Mouse (Mus musculus) cerebellum, adult 9-11 months (tissue): Measurements from ENCODE around the gene Lpcat2.
"Not testable (repeated sequence)": the region's sequence is repeated elsewhere in the genome, so short reads cannot be mapped to it uniquely, and the experiment has no call there.

ENCODE experiments used
- DNase-seq: peaks from one replicate; pipeline ENCODE4 v3.0.0; 2022

The Lpcat2 gene

DNA sequence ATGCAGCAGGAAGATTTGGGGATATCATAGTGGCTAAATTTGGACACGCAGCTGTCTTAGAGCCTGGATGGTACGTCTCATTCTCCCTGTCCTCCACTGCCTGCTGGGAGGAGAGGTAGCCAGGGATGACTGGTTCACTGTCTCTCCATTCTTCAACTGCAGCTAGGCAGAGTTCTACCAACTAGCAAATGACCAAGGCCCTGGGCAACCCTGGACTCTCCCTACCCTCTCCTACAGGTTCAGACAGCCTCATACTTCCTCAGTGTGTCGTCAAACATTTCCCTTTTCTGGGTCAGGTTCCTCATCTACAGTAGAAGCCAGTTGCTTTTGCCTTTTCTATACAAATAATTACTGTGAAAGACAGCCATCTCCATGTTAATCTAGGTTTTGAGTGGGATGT is 466 bp upstream of the Lpcat2 start:
- no peak for DNase-seq

DNA sequence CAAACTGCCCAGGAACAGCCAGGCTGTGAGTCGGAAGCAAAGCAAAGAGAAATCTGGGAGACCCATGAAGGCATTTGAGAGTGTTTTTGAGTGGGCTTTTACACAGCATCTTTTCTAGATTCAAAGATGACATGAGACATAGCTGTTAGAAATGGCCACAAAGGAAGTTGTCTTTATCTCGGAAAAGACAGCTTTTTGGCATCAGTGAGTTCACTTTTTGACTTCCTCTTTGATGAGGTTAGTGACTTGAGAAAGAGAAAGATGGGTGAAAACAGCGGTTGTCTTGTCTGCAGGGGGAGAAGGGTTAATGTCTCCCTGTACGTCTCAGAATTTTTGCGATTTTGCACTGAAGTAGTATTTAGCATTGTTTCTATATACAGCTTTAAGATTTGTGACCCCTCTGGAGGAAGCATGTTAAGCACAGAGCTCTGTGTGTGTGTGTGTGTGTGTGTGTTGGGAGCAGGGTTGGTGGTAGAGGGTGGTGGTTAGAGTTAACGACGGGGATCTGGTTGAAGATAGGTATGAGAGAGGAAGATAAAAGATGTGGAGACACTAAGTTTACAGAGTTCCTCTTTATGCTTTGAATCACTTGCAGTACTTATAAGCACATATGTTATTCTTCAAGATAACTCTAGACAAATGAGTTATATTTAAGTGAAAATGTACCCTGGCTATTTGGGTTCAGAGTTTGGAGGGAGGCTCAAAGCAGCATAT is 1.3 kb downstream of the Lpcat2 start:
- no peak for DNase-seq

DNA sequence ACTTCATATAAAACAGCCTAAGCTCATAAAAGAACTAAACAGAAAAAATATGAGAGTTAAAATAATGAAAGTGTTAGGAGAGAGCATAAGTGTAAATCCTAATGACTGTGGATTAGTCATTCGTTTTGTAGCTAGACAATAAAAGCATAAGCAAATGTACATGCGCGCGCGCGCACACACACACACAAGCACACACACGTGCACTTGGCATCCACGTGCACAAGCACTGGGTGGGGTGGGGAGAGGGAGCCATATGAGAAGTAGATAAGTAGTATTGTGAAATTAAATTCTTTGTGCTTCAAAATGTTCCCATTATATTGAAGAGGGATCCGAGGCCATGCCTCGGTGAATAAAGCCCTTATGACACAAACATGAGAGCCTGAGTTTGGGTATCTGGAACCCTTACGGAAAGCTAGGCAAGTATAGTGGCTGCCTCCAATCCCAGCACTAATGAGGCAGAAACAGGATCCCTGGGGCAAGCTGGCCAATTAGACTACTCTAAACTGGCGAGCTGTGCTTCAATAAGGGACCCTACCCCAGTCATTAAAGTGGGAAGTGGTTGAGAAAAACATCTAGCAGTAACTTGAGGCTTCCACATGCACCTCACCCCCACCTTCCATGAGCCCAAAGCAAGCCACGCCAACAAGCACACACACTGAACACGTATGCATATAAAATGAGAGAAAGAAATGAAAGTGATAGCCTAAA is 3.5 kb downstream of the Lpcat2 start:
- no peak for DNase-seq

DNA sequence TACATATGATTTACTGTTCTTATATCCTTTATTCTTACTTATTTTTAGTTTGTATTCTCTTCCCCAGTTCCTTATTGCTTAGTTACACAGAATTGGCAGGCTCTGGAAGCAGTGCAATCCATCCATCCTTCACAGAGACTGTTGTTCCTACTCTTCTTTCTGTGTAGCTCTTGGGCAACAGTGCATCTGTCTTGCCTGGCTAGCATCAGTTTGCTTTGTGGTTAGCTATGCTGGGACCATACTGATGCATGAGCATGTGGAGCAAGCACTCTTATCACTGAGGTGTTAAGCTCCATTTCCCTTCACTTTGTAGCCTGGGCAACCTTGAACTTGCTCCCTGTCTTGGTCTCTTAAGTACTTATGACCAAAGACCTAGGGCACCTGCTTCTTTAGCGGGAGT is 6.8 kb downstream of the Lpcat2 start:
- no peak for DNase-seq

DNA sequence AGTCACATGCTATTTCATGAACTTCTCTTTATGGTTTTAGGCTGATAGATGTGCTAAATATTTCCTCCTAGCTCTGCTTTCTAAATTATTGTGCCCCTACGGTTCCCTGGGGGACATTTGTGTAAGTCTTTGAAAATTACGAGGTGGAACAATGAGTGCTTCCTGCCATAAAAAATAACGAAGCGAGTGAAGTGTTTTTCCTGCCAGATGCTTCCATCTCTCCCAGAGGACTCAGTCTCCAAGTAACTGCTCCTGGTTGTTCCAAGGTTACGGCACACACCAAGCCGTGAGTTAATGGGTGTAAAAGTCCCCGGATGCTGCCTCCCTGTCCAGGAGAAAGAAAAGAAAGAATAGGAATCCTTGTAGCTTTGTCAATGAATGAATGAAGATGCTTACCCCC is 15.1 kb downstream of the Lpcat2 start:
- DNase-seq = no peak

DNA sequence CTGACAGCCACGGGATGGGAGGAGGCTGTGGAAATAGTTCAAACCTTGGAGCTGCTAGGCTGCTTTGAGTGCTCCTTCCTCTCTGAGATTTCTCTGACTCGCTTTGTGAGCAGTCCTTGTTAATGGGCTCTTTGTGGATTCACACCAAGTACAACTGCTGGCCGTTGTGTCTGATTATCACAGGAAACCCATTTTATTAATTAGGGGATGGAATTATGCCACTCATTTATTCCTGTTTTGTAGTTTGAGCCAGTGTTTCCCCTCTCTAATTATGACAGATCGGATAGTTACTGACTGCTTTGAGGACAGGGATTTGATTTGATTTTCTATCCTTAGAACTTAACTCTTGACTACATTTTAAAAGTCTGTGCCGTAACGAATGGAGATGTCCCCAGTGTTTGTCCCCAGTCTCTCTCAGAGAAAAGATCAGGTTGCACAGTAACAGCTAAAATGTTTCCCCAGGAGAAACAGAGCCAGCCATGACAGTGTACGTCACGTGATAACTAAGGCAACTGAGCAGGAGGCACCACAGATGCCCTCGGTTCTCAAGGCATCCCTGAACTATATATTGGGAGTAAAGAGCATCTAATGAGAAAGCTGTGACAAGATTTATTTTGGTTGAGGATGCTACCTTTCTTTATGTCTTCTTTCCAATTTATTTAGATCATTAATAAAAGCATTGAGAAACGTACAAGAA is 17.1 kb downstream of the Lpcat2 start:
- no peak for DNase-seq

DNA sequence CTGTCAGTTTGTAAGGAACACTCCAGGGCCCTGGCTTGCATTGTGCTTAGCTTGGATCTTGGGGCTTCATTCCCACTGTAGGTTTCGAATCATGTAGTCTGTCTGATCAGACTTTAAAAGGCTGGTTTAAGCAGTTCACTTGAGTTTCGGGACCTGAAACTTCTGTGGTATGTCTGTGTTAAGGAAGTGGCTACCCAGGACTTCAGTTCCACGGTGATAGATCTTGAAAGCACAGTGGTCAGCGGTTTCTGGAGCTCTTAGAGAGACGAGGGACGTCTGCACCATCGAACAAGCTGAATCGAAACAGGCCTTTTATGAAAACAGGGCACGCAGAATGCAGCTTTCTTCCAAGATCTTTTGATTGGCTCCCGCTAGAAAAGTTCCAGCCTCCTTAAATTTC is 20.7 kb downstream of the Lpcat2 start:
- no peak for DNase-seq

DNA sequence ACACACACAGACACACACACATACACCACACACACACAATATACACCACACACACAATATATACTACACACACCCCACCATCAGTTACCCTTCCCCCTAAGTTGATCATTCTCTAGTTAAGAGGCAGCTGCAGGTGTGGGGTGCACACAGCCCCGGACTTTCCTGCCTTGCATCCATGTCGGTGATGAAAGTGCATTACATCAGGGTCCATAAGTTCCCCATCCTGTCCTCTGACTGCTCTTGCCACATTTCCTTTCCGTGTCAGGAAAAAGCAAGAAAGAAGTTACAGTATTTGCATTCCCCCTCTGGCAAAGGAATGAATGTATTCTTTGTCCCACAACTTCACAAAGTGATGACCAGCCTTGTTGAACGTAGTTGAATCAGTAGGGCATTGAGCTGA is 26.1 kb downstream of the Lpcat2 start:
- no peak for DNase-seq

DNA sequence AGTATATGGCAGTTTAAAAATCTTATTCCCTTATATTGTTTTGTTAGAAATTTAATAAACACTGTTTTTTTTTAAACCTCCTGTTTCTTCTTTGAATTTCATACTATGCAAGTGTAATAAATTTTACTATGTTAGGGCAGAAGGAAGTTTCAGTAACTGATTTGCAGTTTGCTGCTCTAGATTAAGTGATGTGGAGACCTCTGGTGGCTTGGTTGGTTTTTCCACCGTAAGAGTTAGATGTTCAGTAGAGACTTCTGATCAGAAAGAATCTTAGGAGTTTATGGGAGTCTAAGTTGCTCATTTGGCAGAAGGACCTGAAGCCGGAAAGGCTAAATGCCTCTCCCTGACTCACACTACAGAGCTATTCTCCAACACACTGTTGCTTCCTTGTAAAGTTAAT is 28.6 kb downstream of the Lpcat2 start:
- no peak for DNase-seq

DNA sequence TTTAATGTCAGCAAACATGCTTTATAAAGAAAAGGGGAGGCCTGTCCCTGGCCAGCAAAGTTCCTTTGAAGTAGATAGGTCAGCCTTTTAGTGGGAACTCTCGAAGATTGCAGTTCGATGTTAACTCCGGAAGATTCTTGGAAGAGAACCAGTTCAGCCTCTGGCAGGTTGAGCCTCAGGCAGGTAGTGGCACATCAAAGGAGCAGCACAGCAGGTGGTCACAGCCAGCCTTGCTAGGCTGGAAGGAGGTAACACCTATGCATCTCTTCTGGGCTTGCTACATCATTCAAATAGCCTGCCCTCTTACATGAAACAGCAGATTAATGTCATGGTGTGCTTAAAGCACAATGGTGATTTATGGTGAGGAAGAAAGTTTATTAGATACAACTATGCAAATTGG is 37.1 kb downstream of the Lpcat2 start:
- DNase-seq = not testable (repeated sequence)

DNA sequence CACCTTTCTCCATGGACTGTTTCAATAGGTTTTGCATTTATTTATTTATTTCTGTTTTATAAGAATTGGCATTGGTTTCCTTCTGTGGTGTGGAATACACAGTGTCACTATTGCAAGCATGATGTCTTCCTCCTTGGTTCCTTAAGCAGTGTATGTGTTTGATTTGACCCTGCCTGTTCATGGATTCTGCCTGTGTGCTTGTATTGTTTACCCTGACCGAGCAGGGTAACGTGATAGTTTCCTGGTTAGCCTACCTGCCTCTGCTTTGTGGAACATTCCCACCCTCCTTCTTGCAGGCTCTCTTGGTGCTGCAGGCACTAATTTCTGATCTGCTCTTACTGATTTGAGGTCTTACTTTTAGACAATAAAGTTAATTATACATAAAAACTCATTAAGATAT is 38.7 kb downstream of the Lpcat2 start:
- DNase-seq = no peak

DNA sequence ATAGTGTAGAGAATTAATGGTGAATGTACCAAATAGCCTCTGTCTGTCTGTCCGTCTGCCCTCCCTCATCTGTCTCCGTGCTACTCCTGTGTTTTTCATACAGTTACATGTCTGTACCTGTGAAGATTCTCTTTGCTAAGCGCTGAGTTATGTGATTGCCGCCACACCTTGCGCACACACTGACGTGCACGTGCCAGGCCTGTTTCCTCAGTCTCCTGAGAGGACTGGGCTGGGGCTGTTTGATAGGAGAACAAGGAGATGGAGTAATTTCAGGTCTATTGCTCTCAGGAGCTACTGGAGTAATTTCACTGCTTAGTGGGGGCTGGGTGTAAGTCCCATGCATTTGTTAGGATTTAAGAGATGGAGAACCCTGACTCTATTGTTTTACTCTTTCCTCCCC is 39.9 kb downstream of the Lpcat2 start:
- no peak for DNase-seq

DNA sequence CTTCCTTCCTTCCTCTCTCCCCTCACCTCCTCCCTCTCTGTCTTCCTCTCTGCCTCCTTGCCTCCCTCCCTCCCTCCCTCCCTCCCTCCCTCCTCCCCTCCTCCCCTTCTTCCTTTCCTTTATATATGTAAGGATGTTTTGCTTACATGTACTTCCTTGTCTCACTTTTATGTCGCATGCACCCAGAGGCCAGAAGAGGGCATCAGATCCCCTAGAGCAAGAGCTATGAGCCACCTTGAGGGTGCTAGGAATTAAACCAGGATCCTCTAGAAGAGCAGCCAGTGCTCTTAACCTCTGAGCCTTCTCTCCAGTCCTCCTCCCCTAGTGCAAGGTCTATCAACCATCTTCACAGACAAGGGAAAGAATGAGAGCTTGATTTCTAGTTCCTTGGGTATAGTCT is 40.9 kb downstream of the Lpcat2 start:
- DNase-seq = no peak

DNA sequence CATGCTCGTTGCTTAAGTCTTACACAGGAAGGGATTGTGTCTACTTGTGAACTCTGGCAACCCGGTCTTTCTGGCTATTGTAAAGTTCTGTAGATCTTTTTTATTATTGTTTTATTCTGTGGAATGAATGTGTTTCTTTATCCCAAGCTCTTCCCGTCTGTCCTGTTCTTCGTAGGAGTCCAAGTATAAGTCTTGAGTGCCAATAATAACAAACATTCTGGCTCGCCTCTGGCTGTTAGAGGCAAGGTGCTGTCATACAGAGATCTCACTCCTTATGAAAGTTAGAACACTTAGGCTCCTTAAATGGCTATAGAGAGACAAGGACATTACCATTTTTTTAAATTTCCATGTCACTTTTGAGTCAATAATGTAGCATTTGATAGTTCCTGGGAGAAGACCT is 41.5 kb downstream of the Lpcat2 start:
- no peak for DNase-seq

DNA sequence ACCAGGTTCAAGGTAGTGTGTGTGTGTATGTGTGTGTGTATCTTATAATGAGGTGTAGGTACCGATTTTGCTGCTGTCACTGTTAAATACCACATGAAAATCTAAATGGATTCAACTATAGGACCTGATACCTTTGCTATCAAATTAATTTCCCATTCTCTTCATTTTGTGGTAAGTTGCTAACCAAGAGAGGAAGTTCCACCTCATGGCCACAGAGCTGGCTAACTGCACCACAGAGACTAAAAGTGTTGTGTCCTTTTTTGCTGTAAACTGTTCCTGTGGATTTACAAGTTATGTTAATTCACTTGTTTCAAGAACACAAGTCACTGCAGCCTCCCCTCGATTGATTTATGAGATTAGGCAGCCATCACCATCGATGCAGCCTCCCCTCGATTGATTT is 42.7 kb downstream of the Lpcat2 start:
- no peak for DNase-seq

DNA sequence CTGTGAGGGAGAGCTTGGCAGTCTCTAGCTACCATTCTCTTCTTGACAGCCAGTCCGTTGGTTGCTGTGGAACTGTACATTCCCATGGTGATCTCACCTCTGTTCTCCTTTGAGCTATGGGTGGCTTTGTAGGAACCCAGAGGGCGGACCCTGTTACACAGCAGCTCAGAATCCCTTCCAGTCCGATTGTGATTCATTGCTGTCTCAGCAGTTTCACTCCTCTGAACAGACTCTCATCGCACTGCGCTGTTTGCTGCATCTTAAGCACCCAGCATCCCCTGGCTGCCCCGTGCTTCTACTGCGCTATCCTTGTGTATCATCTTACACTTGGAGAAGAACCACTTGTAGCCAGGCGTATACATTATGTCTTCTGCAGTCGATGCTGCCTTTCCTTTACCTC is 44.5 kb downstream of the Lpcat2 start:
- DNase-seq = no peak

DNA sequence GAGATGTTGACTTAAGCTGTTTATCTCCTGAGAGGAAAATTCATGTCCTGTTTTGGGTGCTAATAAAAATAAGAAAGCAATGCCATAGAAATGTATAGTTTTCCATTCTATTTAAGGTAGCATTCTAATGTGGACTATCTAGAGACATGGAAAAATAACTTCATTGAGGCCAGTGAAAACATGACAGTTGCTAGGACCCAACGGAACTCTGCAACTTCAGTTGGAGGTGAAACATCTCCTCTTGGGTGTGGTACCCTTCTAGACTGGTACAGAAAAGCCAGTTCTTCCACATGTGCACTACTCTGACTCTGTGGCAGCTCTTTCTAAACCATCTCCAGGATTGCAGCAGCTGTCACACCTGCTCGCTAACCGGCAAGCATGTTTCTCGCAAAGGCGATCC is 46.0 kb downstream of the Lpcat2 start, which contains the start of gene Capns2:
TSS of gene Capns2 (plus strand) at position 301 of the 400 bp plus-strand sequence.
- no peak for DNase-seq

DNA sequence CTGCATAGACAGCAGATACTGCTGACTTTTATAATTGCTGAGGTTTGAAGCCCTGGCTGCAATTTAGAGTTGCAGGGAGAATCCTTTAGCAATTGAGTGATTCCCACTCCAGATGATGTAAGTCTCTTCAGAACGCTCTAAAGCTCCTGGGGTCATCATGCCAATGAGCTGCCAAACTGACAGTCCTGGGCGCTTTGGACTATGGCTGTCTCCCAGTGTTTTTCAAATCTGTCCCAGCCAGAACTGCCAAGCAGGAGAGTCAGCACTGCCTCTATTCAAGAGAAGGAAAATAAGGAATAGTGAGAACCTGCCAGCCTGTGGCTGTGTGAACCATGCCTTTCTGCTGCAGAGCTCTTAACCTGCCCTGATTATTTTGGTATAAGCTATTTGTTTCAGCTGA is 47.8 kb downstream of the Lpcat2 start:
- no peak for DNase-seq

DNA sequence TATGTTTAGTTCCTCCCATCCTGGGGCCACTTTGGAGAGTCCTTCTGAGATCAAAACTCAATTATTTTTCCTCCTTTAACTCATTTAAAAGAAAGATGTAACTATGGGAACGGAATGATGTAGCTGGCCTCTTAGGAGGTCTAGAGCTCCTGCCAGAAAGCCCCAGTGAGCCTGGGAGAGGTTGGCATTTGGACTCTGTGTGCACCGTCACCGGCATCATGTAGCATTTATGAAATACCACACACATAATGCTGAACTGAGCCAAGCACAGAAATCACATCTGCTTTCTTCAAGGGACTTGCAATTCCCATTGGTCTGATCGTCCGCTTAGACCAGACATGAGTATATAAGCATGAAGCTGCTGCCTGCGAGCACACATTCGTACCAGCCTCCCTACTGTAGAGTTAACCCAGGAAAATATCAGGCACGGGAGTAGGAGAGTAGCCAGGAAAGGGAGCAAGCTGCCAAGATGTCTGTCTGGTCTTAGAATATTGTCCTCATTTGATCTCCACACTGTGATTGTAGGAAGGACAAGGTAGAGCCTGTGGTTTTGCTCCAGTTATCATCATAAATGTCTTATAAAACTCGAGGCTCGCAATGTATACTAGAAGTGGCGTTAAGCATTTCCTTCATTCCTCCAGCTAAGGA is 48.5 kb downstream of the Lpcat2 start:
- DNase-seq = no peak

DNA sequence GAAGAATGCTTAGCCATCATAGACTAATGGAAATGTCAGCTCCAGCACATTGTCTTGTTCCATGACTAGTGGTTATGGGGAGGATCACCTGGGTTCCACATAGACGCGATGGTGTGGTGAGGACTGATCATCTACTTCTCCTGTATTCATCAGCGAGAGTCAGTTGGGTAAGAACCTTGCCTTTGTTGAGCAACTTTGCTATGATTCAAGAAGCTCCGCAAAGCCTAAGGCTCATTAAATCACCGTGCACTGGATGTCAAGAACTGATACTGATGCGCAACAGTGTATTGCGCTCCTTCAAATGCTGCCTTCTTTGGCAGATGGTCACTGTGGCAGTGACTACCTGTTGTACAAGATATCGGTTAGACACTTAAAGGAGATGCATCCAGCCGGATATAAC is 51.4 kb downstream of the Lpcat2 start:
- no peak for DNase-seq

DNA sequence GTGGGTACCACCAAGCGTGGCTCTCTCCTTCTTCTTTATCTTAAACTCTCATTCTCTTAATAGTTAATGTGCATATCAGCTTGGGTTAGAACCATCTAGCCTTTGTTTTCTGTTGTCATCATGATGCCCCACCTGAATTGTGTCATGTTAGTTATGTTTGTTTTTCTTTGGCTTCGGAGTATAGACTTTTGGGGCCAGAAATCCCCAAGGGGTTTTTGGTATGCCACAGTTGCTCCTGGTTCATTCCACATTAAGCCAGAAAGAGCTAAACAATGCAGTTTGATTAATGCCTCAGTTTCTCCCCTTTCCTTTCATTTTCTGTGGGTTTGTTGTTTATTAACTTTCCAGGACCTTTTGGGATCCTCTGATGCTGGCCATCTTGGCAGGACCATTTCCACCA is 53.3 kb downstream of the Lpcat2 start:
- no peak for DNase-seq

DNA sequence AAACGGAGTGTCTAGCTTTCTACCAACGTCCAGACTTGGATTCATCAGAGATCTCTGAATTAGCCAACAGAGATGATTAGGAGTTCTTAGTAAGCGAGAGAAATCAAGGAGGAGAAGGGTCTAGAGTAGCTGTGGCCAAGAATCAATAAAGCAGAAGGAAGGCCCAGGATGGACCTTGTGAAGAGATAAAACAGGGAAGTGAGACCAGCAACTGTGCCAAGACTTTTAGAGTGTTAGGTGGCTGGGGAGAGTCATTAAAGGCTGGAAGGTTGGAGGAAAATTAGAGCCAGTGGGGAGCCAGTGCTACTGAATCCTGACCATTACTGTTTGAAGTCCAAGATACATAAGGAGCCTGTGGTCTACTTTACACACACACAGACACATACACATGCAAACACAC is 56.3 kb downstream of the Lpcat2 start:
- no peak for DNase-seq

DNA sequence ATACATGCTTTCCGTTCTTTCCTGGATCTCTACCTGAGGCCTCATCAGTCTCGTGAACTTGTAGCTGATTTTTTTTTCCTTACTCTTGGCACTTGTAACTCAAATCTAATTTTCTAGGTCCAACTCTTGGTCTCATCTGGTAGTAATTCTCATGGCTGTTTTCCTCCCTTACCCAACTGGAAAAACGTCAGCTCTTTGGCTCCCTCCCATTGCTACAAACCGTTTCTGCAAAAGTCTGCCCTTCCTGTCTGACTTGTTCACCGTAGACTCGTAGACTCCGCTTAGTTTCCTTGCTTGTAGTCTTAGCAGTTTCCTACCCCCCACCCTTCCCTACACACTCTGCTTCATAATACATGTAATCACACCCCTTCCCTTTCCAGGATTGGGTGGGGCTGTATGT is 58.3 kb downstream of the Lpcat2 start:
- no peak for DNase-seq

DNA sequence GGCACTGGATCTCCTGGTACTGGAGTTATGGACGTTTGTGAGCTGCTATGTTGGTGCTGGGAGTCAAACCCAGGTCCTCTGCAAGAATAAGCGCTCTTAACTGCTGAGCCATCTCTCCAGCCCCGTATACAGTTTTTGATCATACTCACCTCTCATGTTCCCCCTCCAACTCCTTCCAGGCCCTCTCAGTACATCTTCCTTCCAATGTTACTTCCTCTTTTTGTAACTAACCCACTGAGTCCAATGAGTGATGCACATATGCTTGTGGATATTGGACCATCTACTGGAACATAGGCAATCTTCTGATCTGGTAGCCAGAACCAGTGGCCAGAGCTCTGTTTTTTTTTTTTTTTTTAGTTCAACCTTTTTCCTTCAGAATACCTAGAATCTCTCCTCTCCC is 60.9 kb downstream of the Lpcat2 start:
- no peak for DNase-seq
